Mouse (Mus musculus): ENCODE results near the gene Ccdc85c. TPM values are rescaled to one million over a fixed set of nuclear protein-coding genes. Genes with fewer than 3 reads are reported as not detected.

The Ccdc85c gene
- total RNA-seq (2021) = 1 to 10 TPM; 7.3 to 8.4 TPM
- long read RNA-seq, experiment 1 = 0 reads
- long read RNA-seq, experiment 2, partial matches to known transcripts = 0 of 1 reads
- long read RNA-seq, experiment 2, other reads (novel, unspliced or antisense) = 1 of 1 reads

DNA sequence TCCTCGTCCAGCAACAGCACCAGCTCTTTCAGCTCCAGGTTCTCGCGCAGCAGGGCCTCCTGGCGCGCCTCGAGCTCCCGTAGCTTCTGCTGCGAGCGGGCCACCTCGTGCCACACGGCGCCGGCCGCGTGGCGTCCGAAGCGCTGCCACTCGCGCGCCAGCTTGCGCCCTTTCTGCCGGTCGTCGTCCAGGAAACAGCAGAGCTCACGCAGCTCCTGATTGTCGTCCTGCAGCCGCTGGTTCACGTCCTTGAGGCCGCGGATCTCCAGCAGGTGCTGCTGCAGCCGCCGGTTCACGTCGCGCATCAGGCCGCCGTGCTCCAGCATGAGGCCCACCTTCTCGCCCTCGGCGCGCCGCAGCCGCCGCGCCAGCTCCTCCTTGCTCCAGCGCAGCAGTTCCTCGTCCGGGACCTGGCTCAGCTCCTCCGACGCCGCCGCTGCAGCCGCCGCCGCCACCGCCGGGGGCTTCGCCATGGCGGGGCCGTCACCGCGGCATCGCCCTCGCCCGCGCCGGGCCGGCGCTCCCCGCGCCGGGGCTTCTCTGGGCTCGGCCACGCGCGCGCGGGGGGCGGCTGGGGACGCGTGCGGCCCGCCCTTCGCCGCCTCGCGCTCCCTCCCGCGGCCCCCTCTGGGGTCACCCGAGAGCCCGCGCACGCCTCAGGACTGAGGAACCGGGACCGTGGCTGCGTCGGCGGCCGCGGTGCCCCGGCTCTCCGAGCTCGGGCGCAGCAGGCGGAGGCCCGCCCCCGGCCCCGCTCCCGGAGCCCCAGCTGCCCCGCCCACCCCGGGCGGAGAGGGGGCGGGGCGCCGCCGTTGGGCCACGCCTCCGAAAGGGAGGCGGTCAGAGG is at the start of gene Ccdc85c:
Ccdc85c (minus strand) TSS at position 765 of the 847 bp plus-strand sequence.
- peak in 1 of 2 experiments; percentile 57 for DNase-seq (ENCODE audit: low spot score in 2 of 2)

DNA sequence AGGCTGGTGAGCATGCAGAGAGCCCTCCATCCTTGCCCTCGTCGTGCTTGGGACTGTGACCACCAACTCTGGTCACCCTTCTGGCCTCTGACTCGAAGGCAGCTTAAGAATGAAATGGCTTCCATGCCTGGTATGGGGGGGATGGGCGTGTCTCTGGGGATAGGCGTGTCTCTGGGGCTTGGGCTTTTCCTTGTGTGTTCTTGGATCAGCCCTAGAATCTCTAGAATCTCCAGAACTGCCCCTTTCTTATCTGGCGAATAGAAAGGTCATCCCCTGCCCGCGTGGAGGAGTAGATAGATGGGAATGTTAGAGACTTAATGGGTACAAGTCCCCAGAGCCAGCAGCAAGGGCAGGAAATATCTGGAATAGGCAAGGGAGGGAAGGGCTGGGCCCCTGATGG is 44.9 kb upstream of the Ccdc85c start:
- DNase-seq (ENCODE audit: low spot score in 2 of 2) = no peak

DNA sequence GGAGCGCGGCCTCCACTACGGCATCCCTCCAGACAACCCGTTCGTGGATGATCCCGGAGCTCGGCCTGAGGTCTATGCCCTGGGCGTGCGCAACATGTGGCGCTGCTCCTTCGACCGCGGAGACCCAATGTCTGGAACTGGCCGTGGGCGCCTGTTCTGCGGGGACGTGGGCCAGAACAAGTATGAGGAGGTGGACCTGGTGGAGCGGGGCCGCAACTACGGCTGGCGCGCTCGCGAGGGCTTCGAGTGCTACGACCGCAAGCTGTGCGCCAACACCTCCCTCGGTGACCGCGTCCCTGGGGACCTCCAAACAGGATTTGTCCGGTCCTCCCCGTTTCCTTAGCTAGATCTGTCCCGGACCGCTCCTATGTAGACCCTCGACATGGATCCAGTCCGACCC is 43.3 kb upstream of the Ccdc85c start:
- no peak for DNase-seq (ENCODE audit: low spot score in 2 of 2)

DNA sequence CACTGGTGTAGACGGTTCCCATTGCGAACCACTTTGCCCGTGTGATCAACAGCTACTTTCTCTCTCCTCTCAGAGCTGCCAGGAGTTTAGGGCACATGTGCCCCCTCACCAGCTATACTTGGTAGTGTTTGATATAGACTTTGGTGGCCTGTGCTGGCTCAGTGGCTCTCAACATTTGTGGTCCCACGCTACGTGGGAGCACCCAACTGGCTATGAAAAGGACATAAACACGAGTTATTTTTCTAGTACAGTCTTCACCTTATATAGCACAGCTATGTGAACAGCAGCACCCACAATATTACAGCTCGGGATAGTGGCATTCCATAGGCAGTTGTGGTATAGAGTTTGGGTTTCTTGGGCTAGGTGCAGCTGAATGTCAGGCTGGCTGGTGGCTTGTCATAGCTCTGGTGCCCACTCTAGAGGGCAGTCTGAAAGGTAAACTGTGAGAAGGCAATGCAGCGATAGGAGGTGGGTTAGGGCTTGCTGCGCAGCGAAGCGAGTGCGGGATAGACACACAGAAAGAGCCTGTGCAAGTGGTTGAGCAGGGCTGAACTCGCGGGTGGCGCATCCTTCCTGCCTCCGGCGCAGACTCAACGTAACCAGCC is 42.7 kb upstream of the Ccdc85c start:
- DNase-seq (ENCODE audit: low spot score in 2 of 2) = no peak

DNA sequence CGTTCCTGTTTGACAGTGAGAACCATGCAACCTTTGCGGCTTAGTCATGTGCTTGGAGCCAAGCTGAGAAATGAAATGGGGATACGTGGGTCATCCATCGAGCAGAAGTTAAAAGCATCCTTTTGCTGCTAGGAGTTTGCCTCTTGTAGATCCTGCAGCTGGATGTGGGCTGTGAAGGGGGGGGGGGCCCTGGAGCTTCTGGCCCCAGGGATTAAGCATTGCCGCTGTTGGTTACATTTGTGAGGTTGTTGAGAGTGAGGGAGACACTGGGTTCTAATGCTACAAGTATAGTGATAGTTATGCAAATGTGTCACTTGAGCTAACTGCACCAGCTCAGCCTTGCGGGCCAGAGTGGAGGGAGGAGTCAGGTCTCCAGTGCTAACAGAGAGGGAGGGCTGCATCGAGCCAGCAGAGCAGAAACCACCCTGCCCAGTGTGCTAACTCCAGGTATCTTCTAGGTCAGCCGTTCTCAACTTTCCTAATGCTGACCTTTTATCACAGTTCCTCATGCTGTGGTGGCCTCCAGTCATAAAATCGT is 42.0 kb upstream of the Ccdc85c start:
- DNase-seq (ENCODE audit: low spot score in 2 of 2) = no peak

DNA sequence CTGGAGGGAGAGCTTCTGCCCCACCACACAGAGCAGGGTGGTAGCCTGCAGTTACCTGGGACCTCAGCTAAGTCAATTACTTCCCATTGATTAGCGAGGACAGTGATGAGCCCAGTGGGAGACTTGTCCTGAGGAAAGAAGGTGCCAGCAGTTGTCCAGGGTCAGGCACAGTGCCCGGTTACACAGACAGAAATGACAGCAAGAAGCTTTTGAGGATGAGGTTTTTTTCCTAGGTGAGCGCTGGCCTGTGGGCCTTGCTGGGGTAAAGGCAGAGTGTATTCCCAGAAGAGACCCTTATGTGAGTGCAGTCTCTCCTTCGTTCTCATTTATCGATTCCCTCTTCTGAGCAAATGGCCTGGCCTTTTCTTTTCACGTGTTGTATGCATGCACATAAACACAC is 41.4 kb upstream of the Ccdc85c start:
- DNase-seq (ENCODE audit: low spot score in 2 of 2) = no peak

DNA sequence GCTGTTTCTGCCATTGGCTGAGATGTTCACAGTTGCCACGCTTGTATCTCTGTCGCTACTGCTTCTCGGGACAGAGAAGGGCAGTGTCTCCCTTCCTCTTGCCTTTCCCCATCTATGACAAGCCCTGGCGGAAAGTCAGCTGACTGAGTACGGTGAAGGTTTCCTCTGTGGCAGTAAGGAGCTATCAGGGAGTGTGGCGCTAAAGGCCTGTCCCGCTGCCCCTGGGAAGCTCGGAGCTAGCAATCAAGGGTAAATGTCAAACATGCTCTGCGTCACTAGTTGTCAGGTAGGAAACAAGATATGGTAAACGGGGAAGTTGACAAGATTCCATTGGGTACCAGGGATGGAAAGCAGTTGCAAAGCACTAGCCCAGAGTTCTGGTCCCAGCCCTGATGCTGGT is 40.6 kb upstream of the Ccdc85c start:
- no peak for DNase-seq (ENCODE audit: low spot score in 2 of 2)

DNA sequence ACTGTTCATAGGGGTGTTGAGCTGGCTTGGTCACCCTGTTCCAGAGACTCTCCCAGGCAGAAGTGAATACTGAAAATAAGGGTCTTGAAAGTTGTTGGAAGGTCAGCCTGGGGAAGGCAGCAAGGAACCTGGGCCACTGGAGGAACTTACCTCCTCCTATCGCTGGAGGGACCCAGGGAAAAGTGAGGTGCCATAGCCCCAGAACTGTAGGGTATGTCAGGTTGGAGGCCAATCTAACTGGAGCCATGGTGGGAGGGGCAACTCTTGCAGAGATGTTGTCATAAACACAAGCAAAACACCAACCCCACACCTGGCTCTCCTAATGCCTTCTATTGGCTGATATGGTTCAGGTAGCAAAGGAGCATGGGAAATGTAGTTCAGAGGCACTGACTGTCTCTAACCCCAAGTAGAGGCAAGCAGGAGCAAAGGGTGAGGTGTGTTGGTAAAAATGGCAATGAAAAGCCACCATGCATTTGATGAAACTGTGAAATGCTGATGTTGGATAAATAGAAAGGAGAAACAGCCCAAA is 38.1 kb upstream of the Ccdc85c start:
- no peak for DNase-seq (ENCODE audit: low spot score in 2 of 2)

DNA sequence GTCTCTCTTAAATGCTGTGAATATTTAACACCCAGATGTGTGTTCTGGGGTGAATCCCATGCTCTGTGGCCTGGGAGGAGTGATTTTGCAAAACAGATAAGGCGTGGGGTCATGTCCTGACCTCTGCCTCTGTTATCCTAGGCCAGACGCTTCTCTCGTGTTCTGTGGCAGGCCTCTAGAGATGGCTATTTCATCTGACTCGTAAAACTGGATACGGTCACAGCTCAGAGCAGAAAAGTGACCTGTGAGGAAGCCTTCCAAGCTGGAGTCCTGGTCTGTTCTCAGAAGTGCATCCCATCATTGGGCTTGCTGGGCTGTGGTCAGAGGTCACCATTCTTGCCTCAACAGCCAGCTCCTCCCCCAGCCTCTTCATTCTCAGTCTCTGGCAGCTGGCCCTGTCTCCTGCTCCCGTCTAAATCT is 37.2 kb upstream of the Ccdc85c start:
- no peak for DNase-seq (ENCODE audit: low spot score in 2 of 2)

DNA sequence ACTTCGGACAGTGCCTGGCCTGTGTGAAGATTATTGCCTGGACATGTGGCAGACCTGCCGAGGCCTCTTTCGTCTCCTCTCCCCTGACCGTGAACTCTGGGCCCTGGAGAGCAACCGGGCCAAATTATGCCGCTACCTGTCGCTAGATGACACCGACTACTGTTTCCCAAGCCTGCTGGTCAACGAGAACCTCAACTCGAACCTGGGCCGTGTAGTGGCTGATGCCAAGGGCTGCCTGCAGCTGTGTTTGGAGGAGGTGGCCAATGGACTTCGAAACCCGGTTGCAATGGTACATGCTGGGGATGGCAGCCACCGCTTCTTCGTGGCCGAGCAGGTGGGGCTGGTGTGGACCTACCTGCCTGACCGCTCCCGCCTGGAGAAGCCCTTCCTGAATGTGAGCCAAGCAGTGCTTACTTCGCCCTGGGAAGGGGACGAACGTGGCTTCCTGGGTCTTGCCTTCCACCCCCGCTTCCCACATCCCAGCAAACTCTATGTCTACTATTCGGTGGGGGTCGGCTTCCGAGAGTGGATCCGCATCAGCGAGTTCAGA is 36.6 kb upstream of the Ccdc85c start:
- no peak for DNase-seq (ENCODE audit: low spot score in 2 of 2)

DNA sequence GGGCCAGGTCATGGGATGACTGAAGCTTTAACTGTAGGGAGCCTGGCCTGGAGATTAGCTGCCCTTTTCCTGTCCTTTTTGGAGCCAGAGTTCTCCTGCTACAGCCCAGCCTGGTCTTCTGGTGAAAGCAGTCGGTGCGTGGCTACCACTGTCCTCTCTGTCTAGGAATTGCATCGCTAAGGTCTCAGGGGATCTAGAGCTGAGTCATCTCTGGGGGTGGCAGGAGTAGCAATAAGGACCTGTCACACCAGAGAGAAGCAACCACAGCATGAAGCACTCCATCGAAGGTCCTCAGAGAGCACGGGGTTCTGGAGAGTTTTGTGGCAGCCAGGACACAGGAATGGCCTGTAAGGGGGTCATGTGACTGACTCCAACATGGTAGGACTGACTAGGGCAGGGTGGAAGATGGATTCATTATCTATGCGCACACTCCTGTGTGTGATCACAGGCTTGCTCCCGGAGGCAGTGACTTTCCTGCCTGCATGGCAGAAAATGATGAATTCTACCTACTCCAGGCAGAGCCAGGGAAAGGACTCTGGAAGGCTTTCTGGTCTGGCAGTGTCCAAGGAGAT is 35.3 kb upstream of the Ccdc85c start:
- no peak for DNase-seq (ENCODE audit: low spot score in 2 of 2)

DNA sequence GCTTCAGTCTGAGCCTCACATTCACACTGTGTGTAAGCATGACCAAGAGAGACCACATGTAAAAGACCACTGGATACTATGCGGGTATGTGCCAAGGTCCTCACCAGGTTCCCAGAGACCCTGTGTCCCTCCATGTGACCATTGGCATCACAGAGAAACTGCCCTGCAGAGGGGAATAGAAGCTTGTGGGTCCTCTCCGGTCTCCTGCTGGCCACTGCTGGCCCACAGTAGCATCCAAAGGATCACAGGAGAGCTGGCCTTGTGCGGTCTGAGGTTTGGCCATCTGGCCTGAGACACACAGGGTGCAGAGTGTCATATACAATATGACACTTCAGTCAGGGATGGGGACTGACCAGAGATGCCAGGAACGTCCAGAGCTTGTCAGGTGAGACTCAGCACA is 34.8 kb upstream of the Ccdc85c start:
- DNase-seq (ENCODE audit: low spot score in 2 of 2) = no peak

DNA sequence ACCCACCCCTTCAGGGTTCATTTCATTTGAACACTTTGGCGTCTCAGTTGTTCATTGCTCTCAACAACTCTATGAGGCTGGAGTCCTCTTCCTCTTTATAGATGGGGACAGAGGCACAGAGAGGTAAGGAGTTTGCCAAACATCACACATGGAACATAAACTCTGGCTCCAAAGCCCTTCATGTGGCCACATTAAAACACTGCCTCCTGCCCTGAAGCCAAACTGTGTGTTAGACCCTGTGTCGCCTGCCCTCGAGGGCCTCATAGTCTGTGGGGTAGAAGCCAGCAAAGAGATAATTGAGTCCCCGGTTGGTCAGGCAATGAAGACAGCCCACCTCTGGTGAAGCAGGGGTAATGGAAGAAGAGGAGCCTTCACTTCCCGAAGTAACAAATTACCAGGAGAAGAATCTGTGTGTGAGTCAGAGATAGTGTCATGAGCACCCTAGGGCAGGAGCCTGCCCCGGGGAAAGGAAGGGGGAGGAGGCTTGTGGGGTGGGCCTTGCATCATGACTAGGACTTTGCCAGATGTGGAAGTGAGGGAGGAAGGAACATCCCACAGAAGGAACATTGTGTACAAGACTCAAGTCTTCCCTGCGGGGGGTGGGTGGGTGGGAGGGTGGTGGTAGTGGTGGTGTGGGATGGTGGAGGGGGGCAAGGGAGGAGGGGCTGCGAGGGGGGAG is 34.0 kb upstream of the Ccdc85c start:
- DNase-seq (ENCODE audit: low spot score in 2 of 2) = no peak

DNA sequence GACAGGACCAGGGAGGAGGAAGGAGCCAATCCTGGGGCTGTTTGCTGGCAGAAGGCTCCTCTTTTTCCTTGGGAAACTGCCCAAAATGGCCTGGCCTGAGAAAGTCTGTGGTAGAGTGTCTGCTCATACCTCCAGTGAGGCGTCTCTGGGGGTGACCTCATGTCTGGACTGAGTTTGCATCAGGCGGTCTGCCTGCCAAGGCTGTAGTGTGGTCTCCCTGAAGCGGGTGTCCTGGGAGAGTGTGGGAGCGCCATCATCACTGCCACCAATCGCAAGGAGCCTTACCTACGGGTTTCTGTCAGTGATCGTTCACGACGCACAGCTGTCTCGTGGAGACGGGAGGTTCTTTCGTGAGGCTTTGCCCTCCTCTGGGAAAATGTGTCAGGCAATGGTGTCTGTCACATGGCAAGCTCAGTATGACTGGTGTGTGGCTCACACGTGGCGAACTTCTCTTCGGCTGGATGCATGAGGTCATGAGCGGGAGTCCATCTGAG is 33.2 kb upstream of the Ccdc85c start:
- DNase-seq (ENCODE audit: low spot score in 2 of 2) = peak in 1 of 2 experiments; percentile 53

DNA sequence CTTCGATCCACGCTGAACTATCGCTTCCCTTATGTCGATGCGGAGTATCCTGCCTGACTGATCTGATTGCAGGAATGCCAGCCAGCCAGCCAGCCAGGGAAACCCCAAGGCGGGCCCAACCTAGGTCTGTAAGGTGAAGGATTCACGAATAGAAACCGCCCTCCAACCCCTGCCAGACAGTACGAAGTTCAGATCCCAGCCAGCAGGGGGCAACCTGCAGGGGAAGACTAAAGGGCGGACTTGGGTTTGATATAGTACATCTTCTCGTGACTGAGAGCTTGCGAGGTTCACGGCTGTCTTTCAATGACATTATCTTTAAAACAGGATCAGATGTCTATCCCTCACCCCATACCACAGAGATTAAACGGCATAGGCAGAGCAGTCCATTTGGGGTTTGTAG is 32.3 kb upstream of the Ccdc85c start:
- no peak for DNase-seq (ENCODE audit: low spot score in 2 of 2)

DNA sequence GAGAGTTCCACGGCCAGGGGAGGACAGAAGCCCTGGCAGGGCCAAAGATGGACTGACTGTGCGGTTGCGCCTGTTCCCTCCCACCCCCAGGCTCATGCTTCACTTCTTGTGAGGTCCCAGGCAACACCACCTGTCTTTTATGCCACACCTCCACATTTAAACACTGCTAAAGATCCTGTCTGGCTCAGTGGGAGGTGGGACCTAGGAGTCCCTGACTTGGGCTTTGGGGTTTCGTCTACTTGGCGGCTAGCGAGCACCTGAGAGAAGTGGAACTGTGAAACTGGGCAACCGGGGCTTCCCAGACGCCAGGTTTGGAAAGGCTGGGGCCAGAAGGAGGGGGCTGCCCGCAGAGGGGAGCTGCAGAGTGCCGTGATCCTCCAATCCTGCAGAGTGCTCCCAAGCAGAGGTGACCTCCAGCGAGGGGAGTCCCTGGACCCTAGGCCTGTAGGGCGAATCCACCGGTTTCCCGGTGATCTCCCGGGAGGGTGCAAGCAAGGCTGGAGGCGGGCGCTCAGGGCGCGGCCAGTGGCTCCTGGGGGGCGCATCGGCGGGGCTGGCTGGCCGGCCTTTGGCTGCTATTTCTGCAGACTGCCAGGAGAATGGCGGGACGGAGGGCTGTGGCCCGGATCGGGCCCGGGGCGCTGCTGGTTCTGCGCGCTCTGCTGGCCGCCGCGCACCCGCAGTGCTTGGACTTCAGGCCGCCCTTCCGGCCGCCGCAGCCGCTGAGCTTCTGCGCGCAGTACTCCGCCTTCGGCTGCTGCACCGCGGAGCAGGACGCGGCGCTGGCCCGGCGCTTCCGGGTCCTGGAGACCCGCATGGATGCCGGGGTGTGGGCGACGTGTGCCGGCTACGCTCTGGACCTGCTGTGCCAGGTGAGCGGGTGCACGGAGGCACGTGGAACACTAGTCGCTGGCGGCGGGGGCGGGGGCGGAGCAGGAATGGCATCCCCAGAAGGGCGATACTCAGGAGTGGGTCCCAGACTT is 30.9 kb upstream of the Ccdc85c start, which contains the start of gene Hhipl1:
Hhipl1 (plus strand) TSS at position 459 of the 983 bp plus-strand sequence.
- peak; percentile 43 to 47 for DNase-seq (ENCODE audit: low spot score in 2 of 2)

DNA sequence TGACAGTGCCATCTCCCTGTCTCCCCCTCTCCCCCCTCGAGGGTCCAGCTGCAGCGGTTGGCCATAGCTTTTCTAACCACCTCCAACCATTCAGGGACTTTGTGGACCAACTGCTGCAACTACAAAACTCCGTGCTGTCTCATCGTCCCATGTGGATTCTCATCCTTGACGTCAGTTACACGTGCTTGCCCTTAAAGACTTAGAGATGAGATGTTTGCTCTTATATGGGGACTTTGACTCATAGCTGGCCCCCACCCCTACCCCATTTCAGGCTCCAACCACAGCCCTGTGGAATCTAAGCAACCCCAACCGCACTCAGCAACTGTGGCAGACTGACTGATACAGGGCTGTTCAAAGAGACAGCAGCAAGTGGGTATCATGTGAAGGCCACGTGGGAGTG is 29.9 kb upstream of the Ccdc85c start:
- no peak for DNase-seq (ENCODE audit: low spot score in 2 of 2)

DNA sequence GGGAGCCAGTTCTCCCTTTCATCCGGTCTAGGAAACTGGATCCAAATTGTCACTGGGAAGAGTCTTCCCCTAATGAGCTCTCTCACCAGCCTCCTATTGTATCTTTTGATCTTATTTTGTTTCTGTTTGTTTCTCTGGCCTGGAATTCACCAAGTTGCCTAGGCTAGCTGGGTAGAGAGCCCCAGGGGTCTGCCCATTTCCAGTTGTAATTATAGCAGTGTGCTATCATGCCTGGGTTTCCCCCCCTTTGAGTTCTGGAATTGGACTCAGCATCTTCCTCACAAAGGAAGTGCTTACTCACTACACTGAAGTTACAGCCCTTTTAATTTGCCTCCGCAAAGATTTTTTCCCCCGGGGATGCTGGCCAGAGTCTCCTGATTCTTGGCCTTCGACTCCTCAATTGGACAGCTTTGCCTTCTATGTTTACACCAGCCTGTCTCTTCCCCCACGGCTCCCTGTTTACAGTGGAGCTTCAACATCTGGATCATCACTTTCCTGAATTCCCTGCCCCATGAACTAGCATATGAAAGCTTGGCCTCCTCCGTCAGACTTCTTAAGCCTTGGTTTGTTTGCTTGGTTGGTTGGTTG is 28.6 kb upstream of the Ccdc85c start:
- DNase-seq (ENCODE audit: low spot score in 2 of 2) = no peak

DNA sequence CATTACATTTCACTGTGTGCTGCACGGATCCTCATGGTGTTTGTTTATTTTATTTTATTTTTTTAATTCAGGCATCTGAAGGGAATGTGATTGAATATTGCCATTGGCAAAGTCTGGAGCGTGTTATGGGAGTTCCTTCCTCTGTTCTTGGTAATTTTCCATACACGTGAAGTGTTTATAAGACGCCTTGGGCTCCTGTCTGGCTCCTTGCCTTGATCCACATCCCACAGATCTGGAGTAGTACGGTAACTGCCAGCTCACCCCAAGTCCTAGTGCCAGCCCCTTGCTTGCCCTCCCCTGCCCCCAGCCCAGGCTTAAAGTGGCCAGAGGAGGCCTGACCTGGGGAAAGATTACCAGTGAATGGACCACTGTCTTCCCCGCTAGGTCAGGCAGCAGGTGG is 25.8 kb upstream of the Ccdc85c start:
- no peak for DNase-seq (ENCODE audit: low spot score in 2 of 2)
